Mouse (Mus musculus): ENCODE measurements around the gene Hsp90aa1.
"Not testable (repeated sequence)": the region's sequence is repeated elsewhere in the genome, so short reads cannot be mapped to it uniquely, and the experiment has no call there.

The Hsp90aa1 gene

GRCm38 (mm10) chr12:110698523-110699170, 3.9 kb downstream of the Hsp90aa1 start:
- DNase-seq: no peak

- DNase-seq: no peak
Observed at GRCm38 (mm10) chr12:110698080-110698479, 4.4 kb downstream of the Hsp90aa1 start.

- DNase-seq: no peak
Observed at GRCm38 (mm10) chr12:110697457-110697856, 5.1 kb downstream of the Hsp90aa1 start.

GRCm38 (mm10) chr12:110696975-110697400, 5.5 kb downstream of the Hsp90aa1 start:
- no peak for DNase-seq

- DNase-seq: peak; percentile 95 to 96
Observed at GRCm38 (mm10) chr12:110696173-110696974, 6.2 kb downstream of the Hsp90aa1 start.

- peak; percentile 30 to 44 for DNase-seq
Observed at GRCm38 (mm10) chr12:110695676-110696171, 6.8 kb downstream of the Hsp90aa1 start.

GRCm38 (mm10) chr12:110693378-110693777, 9.2 kb downstream of the Hsp90aa1 start:
- not testable (repeated sequence) for DNase-seq

- DNase-seq: no peak
Observed at GRCm38 (mm10) chr12:110689919-110690643, 12.4 kb downstream of the Hsp90aa1 start.

GRCm38 (mm10) chr12:110688921-110689320, 13.6 kb downstream of the Hsp90aa1 start:
- DNase-seq: not testable (repeated sequence)

GRCm38 (mm10) chr12:110687894-110688734, 14.4 kb downstream of the Hsp90aa1 start:
- no peak for DNase-seq

GRCm38 (mm10) chr12:110683580-110683979, 18.9 kb downstream of the Hsp90aa1 start:
- no peak for DNase-seq

GRCm38 (mm10) chr12:110682561-110683299, 19.8 kb downstream of the Hsp90aa1 start, which contains the start of gene 1700001K19Rik:
Gene 1700001K19Rik (minus strand): TSS chr12:110682619.
- no peak for DNase-seq

- DNase-seq: no peak
Observed at GRCm38 (mm10) chr12:110681878-110682277, 20.6 kb downstream of the Hsp90aa1 start.

GRCm38 (mm10) chr12:110681191-110681590, 21.3 kb downstream of the Hsp90aa1 start:
- no peak for DNase-seq

GRCm38 (mm10) chr12:110674243-110674642, 28.3 kb downstream of the Hsp90aa1 start:
- no peak for DNase-seq

- no peak for DNase-seq
Observed at GRCm38 (mm10) chr12:110667466-110668077, 35.0 kb downstream of the Hsp90aa1 start.

- DNase-seq: no peak
Observed at GRCm38 (mm10) chr12:110661746-110662145, 40.8 kb downstream of the Hsp90aa1 start.

- DNase-seq: no peak
Observed at GRCm38 (mm10) chr12:110651464-110651863, 51.1 kb downstream of the Hsp90aa1 start.

- no peak for DNase-seq
Observed at GRCm38 (mm10) chr12:110650241-110650641, 52.3 kb downstream of the Hsp90aa1 start.

Data from thymus, adult 18-20 months (tissue).